Mouse (Mus musculus) heart, adult 2 months (tissue): ENCODE measurements at regions not wholly inside any gene's neighbourhood (a gene's known extent, or its start where the extent isn't known, plus 50 kb on each side); places are given as distances from the start of the nearest gene placed in this dataset.

Experiments
- CTCF ChIP-seq: fragments of 200-600 bp; IDR thresholded peaks from 2 replicates; pipeline ENCODE4 v1.8.1; 2022; ENCODE audit warnings: antibody characterized with exemption, mild to moderate bottlenecking, moderate library complexity
- EP300 ChIP-seq: fragments of 200-500 bp; IDR thresholded peaks from 2 replicates; pipeline ENCODE4 v1.6.1; 2011; ENCODE audit warnings: low read depth, low read length, control low read depth; ENCODE audit not compliant: insufficient read depth

DNA sequence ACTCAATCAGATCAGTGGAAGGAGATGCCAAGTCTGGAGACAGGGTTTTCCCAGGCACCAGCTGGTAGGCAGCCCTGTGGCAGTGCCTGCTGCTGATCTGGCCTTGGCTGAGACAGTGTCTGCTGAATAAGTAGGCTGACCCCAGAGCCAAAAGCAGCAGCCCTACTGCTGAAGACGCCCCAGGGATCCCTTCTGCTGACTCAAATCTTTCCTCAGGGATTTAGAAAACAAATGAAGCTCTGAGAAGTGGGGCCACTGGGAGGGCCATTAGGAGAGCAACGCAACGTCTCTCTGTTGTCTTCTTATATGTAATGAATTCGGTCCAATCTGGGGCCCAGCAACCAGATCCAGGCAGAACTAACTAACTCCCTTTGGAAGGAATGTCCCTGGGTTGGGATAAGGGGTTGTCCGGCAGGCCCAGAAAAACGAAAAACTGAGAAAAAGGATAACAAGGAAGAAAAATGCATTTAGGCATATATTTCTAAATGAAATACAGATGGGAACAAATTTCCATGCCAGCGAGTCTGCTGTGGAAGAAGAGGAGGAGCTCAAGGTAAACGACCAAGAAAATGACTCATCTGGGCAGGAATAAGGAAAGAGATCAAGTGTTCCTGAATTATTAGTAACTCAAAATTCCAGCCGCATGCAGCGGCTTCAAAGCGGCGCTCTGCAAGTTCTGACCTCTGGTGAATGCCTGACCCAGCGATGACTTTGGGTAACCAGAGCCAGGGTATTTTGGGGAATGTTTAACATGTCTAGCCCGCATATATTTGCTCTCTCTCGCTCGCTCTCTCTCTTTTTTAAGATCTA, 256.7 kb downstream of the Tgfb2 start:
- no peak for TF ChIP-seq EP300
- no peak for TF ChIP-seq CTCF
